Mouse (Mus musculus) left cerebral cortex, adult 8-10 months (tissue): Measurements from ENCODE around the gene Nup35. TPM values are rescaled to one million over a fixed set of nuclear protein-coding genes. Genes with fewer than 3 reads are reported as not detected.
A peak's percentile ranks its signal among the peaks of the same experiment; 100 is the strongest.

Experiments used
- DNase-seq, 2 experiments: peaks; one replicate each; pipeline ENCODE4 v3.0.0; 2022; ENCODE audit warnings: low spot score in 2 of 2
- microRNA-seq, 2 experiments: library from miRNA; unstranded; fragments of <30 nt; microRNA quantifications; one replicate each; pipeline ENCODE4 v1.2.0; 2022
- total RNA-seq, 4 experiments: library from RNA; stranded (reverse); gene quantifications; 2 replicates each; pipeline ENCODE4 v1.2.4; 2022

Gene Nup35
- total RNA-seq, 4 experiments from 2014 or later = 13.6 to 17.2 (median 15.3) TPM

DNA sequence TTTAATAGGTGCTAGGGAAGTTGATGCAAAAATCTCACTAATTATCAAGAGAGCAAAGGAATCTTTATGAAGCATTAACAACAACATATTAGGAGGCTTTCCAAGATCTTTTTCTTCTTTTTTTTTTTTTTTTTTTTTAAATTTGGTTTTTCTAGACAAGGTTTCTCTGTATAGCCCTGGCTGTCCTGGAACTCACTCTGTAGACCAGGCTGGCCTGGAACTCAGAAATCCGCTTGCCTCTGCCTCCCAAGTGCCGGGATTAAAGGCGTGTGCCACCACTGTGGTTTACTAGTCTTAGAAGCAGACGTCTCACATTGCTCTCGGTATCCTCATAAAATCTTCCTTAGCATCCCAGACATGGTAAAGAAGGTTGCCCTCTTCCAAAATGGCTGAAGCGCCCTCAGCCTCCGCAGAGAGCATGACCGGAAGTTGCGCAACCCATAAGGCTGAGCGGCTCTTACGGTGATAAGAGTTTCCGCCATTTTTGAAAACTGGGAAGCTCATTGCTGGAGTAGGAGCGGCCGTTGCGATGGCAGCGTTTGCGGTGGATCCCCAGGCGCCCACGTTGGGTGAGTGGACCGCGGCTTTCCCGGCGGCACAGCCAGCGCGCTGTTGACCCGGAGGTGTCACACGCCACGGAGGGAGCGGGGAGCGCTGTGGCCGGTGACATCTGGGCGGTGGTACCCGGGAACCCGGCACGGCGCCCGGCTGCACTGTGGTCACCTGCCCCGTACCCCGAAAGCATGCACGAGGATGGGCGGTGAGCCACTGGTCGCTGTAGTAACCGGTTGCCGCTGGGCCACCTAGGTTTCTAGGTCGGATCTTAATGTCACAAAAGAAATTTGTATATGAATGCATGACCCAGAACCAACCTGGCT lies 21.6 kb downstream of the Nup35 start:
- DNase-seq = peak; percentile 84 to 93

DNA sequence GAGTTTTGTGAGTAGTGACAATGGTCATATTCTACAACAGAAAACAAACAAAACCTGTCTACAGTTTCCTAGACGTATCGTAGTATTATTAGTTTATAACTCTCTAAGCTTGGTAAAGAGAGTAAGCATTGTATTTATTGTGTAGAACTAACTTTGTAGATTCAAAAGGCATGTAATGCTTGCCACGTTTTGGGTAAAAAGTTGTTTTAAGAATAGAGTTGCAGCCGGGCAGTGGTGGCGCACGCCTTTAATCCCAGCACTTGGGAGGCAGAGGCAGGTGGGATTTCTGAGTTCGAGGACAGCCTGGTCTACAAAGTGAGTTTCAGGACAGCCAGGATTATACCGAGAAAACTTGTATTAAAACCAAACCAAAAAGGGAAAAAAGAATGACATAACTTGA lies 22.4 kb downstream of the Nup35 start:
- no peak for DNase-seq

DNA sequence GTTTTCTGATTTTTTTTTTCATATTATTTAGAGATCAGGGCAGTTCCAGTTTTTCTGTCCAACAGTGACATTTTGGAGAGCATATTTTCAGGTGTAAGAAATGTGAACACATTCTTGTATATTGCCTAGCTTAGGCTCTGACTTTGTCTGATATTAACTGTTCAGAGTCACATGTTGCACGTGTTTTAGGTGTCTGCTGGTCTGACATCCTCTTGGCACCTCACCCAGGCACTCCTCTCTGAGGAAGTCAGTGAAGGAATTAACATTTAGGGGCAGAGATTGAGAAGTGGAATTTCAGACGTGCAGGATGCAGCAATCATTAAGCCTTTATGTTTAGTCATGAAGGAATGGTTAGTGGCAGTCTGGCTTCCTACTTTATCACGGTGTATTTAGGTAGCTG lies 22.8 kb downstream of the Nup35 start:
- no peak for DNase-seq

GRCm38 (mm10) chr2:80661414-80661813 lies 44.4 kb downstream of the Nup35 start:
- no peak for DNase-seq

- DNase-seq = no peak
Observed at GRCm38 (mm10) chr2:80662682-80663081, 45.6 kb downstream of the Nup35 start.

GRCm38 (mm10) chr2:80667396-80667964 lies 50.4 kb downstream of the Nup35 start:
- DNase-seq = no peak

- no peak for DNase-seq
Observed at GRCm38 (mm10) chr2:80669868-80670666, 53.0 kb downstream of the Nup35 start.

DNA sequence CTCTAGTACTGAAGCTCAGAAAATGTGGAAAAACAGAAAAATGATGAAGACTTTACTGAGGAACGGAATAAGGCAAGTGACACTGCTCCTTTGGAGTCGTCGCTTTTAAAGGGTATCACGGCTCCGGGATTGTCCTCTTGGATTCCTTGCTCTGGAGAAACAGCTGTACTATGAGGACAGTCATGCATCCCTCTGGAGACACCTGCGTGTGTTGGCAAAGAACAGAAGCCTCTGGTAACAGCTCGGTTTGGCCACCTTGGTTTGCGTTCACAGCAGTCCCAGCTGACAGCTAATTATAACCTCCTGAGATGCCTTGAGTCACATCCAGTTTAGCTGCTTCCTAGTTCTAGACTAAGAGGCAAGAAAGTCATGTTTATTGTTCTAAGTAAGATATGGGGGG lies 61.8 kb downstream of the Nup35 start:
- no peak for DNase-seq

GRCm38 (mm10) chr2:80683727-80684239 lies 66.7 kb downstream of the Nup35 start:
- DNase-seq = no peak

- no peak for DNase-seq
Observed at GRCm38 (mm10) chr2:80684396-80685071, 67.5 kb downstream of the Nup35 start.

DNA sequence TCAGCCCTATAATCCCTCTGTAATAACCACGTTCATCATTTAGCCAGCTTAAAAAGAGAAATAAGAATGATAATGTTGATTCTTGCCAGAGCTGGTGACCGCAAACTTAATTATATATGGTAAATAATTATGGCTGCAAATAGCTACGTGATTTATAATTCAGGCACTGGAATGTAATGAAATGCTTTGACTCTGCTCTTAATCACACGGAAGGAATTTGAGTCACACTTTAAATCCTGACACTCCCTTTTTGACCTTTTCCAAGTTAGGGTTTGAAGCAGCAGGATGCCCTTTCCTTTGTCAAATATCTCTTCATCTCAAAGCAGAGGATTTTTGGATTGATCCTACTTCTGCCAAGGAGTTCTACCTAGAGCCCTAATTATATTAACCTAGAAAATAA lies 71.2 kb downstream of the Nup35 start:
- no peak for DNase-seq

DNA sequence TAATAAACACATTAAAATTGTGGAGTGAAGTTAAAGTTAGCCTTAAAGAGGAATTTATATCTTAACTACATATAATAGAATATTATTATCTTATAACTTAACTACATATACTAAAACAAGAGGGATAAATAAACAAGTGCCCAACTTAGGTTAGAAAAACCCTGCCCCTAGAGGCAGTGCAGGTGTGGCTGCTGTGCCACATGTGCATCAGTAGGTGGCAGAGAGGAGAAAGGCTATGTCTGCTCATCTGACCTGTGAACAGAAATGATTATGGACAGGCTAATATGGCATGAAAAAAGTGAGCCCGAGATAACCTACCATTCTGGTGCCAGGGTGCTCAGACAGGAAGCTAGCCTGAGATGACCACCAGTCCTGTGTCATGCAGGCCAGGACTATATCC lies 90.4 kb downstream of the Nup35 start:
- no peak for DNase-seq

Small RNA genes within 50 kb of the gene (microRNA-seq; reads per million reads assigned to microRNA genes)
- gene Mir684-1 = 0 reads per million in 2 experiments

Other genes with a start within 250 kb of the Nup35 start
- 10 to 100 TPM; 17.9 to 26.9 (median 24.6) TPM for gene Frzb, start 169.6 kb upstream of the Nup35 start, total RNA-seq
- 100 to 1,000 TPM; 371 to 450 (median 413) TPM for gene Nckap1, start 35.9 kb upstream of the Nup35 start, total RNA-seq
- 10 to 100 TPM; 18.2 to 23.2 (median 22.5) TPM for gene Dusp19, start 191 bp upstream of the Nup35 start, total RNA-seq